Mouse (Mus musculus) A20 (cell line): ENCODE results near the gene Fam186a.
"Not testable (repeated sequence)": the region's sequence is repeated elsewhere in the genome, so short reads cannot be mapped to it uniquely, and the experiment has no call there.

Experiments
- DNase-seq: peaks from one replicate; pipeline ENCODE4 v3.0.0-alpha.2; 2011; ENCODE audit warnings: low read depth, low spot score

Fam186a gene

DNA sequence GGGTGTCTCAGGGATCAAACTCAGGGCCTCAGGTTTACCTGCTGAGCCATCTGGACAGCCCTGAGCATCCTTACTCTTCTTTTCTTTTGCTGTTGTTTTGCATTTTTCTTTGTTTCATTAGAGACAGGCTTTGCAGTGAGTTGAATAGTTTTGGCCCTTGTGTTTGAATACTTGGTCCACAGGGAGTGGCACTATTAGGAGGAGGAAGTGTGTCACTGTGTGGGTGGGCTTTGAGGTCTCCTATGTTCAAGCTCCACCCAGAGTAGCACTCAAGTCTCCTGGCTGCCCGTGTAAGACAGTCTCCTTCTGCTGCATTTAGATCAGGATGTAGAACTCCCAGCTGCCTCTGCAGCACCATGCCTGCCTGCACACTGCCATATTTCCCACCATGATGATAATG, 32.4 kb downstream of the Fam186a start:
- no peak for DNase-seq

DNA sequence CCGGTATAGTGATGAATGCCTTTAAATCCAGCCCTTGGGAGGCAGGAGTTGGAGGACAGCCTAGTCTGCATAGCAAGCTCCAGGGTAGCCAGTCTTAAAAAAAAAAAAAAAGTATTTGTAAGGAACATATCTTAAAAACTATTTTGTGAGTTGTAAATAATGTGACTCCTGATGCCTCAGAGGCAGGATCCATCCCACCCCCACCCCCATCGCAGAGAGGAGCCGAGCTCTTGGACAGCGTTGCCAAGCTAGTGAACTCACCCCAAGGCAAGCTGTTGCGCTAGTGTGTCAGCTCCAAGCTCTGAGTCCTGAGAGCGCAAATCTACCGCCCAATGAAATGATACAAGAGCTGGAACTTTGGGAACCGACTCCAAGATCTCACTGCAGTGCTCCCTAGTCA, 35.6 kb downstream of the Fam186a start:
- DNase-seq, result no peak

DNA sequence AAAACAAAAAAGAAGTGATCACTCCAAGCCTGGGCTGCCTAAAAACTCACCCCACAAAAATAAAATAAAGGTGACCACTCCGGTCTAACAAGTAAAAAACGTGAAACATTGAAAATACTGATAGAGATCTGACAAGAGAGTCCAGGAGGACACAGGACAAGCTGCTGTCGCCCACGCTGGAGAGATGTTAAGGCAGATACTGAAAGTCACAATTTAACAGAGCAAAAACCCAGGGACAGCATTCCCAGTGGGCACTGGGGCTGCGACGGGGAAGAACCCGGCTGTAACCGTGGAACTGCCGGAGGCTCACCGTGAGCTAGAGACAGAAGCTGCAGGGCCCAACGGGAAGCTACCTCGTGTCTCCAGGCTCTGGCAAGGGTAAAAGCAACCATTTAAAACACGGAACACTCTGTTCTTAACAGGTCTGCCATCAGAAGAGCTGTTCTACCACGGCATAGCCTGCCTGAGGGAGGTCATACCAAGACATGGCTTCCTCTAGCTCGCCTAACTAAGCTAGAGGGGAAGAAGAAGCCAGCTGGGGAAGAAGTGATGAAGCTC, 47.2 kb downstream of the Fam186a start:
- no peak for DNase-seq

DNA sequence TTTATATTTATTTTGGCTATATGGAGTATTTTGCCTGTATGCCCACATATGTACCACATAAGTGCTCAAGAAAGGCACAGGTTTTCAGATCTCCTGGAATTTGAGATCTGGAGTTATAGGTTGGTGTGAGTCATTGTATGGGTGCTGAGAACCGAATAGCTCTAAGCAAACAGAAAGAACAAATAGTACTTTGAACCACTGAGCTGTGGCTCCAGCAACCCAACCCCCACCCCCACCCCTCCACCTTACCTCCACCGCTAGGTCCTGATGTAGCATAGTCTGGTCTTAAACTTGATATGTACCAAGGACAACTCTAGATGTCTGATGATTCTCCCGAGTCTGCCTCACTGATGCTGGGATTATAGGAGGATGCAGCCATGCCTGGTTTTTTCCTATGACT, 49.6 kb downstream of the Fam186a start:
- no peak for DNase-seq

DNA sequence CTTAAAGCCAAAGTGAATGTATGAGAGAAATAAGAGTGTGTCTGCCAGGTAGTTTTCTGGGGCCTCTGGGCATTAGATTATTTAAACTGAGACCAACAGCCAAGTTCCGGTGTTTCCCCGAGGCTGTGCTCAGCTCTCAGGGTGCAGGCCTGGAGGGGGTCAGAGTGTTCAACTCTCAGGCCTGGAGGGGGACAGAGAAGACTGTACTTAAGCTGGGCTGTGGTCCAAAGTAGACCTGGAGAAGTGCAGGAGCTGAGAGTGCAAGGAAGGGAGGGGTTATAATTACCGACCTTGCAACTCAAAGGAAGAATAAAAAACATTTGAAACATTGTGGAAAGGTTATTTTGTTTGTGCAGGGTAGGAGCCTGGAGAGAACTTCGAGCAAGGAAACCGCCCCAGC, 52.2 kb downstream of the Fam186a start:
- no peak for DNase-seq

DNA sequence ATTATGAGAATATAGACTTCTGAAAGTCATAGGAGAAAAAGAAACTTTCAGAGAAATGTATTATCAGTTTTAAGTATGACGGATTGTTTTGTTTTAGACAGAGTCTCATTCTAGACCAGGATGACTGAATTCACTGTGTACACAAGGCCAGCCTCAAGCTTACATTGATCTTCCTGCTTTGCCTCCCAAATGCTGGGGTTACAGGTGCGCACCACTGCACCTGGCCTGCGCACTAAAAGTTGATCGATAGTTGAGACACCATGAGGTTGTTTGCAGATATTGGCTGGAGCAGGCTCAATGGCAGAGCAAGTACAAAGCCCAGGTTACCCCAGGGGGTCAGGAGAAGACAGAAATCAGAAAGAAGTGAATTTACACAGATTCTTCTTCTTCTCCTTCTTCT, 55.1 kb downstream of the Fam186a start:
- DNase-seq, result no peak

DNA sequence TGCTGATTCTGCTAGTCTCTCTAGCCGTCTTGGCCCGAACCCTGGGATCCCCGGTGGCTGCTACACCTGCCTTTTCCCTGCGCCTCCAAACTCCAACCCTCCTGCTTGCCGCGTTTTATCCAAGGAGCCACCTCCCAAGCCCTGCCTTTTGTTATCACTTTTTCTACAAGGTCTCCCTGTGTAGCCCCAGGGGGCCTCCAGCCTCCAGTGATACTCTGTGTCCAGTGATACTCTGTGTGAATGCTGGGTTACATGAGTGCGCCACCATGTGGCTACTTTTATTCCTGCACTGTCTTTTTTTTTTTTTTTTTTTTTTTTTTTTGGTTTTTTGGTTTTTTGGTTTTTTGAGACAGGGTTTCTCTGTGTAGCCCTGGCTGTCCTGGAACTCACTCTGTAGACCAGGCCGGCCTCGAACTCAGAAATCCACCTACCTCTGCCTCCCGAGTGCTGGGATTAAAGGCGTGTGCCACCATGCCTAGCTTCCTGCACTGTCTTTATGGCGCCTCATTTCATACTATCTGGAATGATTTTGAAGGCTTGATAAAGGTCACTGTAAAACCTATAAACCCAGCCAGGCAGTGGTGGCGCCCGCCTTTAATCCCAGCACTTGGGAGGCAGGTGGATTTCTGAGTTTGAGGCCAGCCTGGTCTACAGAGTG, 57.4 kb downstream of the Fam186a start:
- DNase-seq, result peak; percentile 37

DNA sequence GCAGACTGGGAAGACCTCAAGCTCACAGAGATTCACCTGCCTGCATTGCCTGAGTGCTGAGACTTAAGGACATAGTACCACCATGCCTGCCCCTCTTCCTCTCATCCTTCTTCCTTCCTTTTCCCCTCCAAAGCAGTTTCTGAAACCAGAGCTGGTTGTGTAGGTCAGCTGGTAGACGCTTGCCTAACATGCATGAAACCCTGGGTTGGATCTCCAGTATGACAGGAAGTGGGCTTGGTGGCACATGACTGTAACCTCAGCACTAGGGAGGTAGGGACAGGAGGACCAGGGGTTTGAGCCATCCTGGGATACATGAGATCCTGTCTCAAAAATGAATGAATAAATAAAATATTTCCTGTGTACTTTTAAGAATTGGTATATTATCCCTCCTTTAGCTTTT, 59.3 kb downstream of the Fam186a start:
- DNase-seq, result no peak

DNA sequence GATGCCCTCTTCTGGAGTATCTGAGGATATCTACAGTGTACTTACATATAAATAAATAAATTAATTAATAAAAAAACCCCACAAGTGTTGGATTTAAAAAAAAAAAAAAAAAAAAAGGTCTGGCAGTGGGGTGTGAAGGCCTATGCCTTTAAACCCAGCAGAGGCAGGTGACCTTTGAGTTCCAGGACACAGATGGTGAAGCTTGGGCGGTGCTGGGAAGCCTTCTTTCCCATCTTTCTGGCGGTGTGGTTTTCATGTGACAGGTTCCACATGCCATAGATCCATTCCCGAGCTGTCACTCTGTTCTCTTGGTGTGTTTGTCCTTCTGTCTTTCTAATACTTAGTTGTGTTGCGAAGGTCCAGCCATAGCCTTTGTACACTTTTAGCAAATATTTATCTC, 59.8 kb downstream of the Fam186a start:
- no peak for DNase-seq

DNA sequence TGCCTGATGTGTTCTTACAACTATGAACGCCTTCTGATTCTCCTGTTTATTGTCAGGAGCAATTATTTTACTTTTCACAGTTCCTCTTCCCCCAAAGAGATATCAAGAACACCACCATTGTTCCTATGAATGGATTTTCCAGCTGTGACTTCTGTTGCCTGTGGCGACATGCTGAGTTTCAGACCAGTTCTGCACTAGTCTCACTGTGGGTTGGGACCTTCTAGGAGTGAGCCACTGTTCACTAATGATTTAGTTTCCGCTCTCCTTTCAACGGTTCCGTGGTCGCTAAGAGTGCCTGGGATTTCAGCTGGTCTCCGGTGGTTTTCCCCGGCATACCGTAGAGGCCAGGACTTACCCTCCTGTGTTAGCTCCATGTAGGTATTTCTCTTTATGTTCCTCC, 62.0 kb downstream of the Fam186a start:
- DNase-seq, result no peak

DNA sequence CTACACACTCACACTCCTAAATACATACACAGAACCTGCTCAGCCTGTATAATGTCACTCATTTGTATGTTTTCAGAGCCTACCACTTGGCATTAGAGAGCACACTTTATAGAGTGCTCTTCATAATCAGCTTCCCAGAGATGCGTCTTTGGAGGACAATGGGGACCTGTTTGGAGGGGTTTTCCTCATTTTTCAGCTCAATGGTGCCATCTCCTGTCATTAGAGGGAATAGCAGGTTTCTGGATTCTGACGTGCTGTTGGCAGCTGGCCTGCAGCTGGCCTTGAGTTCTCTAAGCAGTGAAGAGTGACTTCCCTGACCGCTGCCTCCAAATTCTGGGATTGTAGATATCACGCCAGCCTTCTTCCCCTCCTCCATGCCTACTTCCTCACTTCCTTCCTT, 62.5 kb downstream of the Fam186a start:
- peak; percentile 74 for DNase-seq

DNA sequence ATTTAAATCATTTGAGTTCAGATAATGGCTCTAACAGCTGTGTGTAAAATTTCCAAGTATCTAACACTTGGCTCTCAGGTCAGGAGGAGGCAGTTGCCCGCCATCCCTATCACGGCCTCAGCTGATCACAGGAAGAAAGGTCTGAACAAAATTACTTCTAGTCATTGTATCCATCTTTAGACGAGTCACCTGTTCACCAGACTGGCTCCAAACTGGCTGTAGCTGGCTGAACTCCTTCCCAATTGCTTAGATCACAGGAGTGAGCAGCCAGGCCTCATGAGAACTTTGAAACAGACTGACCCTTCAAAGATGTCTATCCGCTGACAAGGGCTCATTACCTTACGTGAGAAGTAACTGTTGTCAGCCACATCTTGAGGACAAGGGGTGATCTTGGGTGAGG, 63.6 kb downstream of the Fam186a start:
- no peak for DNase-seq

DNA sequence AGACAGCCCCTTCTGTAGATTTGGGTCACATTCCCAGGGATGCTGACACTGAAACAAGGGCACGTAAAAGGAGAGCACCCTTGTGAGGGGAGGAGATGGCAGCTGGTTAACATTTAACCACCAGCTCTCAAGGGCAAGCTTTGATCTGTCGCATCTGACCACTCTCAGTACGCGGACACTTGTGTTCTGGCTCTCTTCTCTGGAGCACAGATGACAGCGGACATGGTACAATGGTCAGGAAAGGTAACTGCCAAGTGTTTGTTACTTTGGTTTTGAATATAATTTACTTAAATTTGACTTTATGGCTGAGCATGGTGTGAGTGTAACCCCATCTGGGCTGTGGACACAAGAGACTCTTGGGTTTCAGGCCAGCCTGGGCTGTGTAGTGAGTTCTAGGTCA, 64.1 kb downstream of the Fam186a start:
- no peak for DNase-seq

DNA sequence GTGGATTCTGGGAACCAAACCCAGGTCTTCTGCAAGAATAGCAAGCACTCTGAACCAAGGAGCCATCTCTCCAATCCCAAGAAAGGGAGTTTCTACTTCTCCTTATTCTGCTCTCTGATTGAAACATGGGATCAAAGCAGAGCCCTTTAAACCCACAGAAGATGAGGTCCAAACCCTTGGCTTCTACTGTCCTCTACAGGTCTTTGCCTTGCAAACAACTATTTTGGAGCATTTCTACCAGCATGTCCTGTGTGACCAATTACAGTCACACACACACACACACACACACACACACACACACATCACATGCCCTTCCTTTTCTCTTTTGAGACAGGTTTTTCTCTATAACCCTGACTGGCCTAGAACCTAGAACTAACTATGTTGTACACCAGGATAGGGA, 70.2 kb downstream of the Fam186a start:
- no peak for DNase-seq

DNA sequence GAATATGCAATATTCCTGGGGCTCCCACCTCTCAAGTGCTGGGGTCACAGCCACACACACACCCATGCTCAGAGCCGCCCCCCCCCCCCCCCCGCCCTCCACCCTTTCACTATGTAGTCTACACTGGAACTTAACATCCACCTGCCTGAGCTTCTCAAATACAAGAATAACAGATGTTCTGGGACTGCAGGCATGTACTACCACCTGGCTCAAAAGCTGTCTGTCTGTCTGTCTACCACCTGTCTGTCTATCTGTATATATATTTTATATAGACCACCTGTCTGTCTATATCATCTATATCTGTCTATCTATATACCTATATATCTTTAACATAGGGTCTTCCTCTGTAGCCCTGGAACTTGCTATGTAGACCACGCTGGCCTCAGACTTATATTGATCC, 75.5 kb downstream of the Fam186a start:
- DNase-seq, result peak; percentile 32

DNA sequence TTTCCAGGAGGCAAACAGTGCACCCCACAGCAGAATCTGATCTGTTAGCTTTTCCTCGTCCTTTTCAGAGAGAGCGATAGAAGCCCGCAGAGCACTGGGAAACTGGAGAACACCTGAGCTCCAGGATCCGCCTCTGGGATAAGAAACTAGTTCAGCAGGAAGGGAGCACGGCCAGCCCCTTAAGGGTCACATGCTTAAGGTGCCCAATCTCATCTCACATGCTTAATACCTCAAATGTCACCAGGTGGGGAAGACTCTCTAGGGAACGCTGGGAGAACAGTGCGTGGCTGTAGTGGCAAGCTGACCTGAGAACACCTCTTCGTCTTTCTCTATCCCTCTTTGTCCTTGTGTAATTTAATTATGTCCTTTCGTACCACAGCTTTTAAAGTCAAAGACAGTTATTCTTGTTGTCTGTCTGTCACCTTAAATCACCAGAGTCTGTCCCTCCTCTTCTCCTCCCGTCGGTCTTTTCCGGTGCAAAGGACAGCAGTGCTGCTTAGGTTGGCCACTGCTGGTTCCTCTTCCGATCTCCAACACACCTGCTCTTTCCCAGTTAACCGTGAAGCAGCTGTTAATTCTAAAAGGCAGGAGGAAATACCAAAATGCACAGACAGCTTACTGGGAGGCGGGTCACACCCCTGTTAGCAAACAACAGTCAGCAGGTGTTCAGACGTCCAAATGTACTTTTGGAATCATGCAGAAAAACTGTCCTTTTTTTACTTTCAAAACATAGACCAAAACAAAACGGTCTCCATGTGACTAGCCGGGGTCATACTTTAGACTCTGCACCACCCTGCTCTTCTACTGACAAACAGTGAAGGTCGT, 76.2 kb downstream of the Fam186a start:
- peak; percentile 82 for DNase-seq

DNA sequence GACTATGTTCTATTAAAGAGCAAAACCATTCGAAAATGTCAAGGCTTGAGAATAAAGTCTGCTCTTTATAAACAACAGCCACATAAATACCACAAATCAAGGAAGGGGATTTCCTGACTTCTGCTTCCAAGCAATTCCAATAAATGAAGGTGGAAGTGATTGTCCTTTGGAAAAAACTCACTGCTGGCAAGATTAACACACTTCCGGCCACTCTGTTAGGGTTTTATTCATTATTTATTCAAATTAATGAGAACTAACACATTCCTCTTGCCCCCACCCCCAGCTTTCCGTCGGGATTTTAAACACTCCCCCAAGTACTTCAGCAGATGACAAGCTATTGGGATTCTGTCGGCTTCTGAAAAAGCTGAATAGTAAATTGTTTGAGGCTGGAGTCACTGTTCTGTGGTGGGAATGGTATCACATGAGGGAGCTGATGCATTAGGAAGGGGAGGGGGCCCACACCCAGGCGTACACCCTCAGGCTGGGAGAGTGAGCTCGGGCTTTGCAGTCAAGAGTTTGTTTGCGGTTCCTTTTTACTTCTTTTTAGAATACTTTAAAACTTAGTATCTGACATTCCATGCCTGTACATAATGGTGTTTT, 77.5 kb downstream of the Fam186a start:
- DNase-seq, result no peak

DNA sequence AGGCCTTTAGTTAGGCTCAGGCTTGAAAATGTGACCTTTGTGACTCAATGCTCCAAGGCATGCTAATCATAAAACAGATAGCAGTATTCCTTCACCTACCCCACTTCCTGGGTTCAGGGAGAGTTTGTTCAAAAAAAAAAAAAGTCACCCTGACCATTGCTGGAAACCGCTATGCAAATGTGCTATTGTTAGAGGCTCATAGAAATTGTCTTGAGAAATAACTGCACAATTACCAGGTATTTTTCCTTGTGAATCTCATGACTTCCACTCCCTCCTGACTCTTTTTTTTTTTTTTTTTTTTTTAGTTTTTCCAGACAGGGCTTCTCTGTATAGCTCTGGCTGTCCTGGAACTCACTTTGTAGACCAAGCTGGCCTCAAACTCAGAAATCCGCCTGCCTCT, 79.7 kb downstream of the Fam186a start:
- DNase-seq, result not testable (repeated sequence)

DNA sequence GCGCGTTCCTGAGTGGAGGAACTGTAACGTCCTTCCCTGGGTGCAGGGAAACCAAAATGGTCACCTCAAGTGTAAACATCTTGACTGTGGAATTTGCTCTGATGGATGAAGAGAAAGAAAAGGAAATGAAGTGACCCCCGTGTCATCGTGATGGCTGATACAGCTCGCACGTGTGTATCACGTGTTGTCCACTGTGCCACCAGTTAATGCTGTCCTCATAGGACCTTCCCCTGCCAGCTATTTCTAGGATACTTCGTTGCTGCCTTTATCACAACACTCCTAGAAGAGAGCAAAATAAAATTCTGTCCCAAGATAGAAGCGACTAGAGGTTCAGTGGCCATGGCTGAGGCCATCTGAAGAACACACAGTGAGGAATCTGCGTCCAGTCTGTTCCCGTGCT, 82.8 kb downstream of the Fam186a start:
- no peak for DNase-seq

DNA sequence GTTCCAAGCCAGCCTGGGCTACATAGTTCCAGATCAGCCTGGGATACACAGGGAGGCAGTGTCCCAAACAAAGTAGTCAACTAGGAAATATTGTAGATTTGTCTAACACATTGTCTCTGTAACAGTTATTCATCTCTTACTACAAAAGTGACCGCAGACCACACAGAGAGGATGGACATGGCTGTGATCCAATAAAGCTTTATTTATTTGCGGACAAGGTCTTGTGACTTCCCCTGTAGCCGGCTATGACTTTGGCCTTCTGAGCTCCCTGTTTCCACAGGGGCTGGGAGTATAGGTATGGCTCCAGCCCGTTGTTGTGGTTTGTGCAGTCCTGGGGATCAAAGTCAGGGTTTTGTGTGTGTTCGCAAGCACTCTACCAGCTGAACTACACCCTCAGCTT, 88.3 kb downstream of the Fam186a start:
- no peak for DNase-seq

DNA sequence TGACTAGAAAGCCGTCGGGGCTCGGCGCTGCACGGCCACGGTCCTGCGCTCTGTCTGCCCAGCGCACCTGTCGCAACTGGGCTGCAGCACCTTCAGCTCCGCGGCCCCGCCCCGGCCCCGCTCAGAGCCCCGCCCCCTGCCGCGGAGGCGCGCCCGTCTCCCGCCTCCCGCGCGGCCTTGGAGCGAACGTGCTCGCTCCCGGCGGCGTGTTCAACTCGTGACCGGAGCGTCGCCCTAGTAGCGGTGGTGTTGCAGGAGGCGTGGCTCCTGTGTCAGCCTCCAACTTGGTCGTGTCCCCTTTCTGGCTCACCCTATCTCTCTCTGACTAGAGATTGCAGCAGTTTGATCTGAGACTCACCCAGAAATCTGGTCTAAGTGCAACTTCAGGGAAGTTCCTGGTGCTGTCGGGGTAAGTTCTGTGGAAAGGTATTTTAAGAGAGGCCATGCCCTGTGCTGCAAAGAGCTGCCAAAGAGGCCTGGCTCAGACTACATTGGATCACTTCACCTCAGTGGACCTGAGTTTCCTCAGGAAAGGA, 91.5 kb downstream of the Fam186a start, which contains the start of gene Lima1:
TSS of gene Lima1 (minus strand) at position 123 of the 536 bp plus-strand sequence.
- peak; percentile 92 for DNase-seq

DNA sequence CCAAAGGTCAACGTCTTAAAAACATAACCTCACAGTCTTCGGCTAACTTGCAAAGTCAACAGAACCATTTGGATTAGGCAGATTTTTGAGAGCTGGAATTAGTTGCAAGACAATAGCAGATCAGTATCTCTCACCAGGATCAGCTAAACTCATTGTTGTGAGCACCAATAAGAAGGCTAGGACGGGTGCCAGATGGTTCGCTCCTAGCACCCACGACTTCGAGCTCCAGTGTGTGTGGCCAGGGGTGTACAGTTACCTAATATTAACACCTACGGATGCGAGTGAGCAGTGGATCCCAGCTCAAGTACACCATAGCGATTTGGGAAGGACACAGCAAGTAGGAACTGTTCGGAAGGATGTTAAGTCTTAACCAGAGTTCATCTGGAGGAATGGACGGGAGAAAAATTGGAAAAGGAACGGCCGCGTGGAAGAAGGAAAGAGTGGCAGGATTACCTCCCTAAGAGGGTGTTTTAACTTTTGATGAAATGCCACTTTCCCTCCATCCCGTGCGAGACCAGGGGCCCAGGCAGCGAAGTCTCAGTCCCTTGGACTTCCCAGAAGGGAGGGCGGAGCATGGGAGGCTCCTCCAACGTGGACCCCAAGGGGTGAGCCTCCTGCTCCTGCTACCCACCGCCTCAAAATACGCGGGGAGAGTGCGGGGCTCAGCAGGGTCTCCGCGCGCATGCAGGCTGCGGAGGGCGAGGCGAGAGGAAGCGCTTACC, 92.1 kb downstream of the Fam186a start:
- DNase-seq, result no peak
